Mouse (Mus musculus) CH12.LX (cell line): ENCODE results near the gene B3gnt6. TPM values are rescaled to one million over a fixed set of nuclear protein-coding genes. Genes with fewer than 3 reads are reported as not detected.

ENCODE experiments used
- DNase-seq: peaks from one replicate; pipeline ENCODE4 v3.0.0-alpha.2; 2013; ENCODE audit errors: extremely low read depth
- H3K27ac ChIP-seq: 2 replicates; pipeline ENCODE4 v1.5.1; 2012; ENCODE audit warnings: low read depth, mild to moderate bottlenecking, control low read depth, moderate library complexity; ENCODE audit not compliant: insufficient read depth
- H3K27me3 ChIP-seq: replicated peaks from 2 replicates; pipeline ENCODE3; 2012; ENCODE audit warnings: inconsistent platforms
- H3K36me3 ChIP-seq, 2 experiments: replicated peaks in 1 of 2; 2 replicates each; pipeline versions ENCODE3 to v1.6.1; 2012; ENCODE audit warnings: inconsistent platforms in 1 of 2, low read length in 1 of 2, mild to moderate bottlenecking in 1 of 2, mixed read lengths in 1 of 2, moderate library complexity in 1 of 2; ENCODE audit not compliant: control insufficient read depth in 1 of 2, insufficient read depth in 1 of 2
- H3K4me1 ChIP-seq, 2 experiments: 2 replicates each; pipeline ENCODE4 v1.6.1; 2012; ENCODE audit warnings: inconsistent platforms in 1 of 2, moderate library complexity in 1 of 2; ENCODE audit not compliant: insufficient read depth in 2 of 2, control insufficient read depth in 1 of 2
- H3K4me2 ChIP-seq: 2 replicates; pipeline ENCODE4 v1.6.1; 2012; ENCODE audit warnings: low read depth, mild to moderate bottlenecking, control low read depth; ENCODE audit not compliant: poor library complexity, insufficient read depth, severe bottlenecking
- H3K4me3 ChIP-seq, 3 experiments: fragments of 150-350 bp in 1 of 3; sonication (generic) in 1 of 3; replicated peaks in 1 of 3; 2 replicates each; pipeline versions ENCODE3 to v1.5.1; 2011 to 2012; ENCODE audit warnings: low read depth in 2 of 3, low read length in 2 of 3, mild to moderate bottlenecking in 2 of 3, moderate library complexity in 2 of 3, control low read depth in 1 of 3, improper control_type of control experiment in 1 of 3, inconsistent platforms in 1 of 3, mixed read lengths in 1 of 3; ENCODE audit not compliant: poor library complexity in 1 of 3
- H3K79me2 ChIP-seq: replicated peaks from 2 replicates; pipeline ENCODE4 v1.6.1; 2012; ENCODE audit warnings: mild to moderate bottlenecking, moderate library complexity; ENCODE audit not compliant: control insufficient read depth, poor library complexity, insufficient read depth, severe bottlenecking; ENCODE audit errors: extremely low read depth
- H3K9ac ChIP-seq: 2 replicates; pipeline ENCODE4 v1.6.1; 2012; ENCODE audit warnings: low read depth, mild to moderate bottlenecking, control low read depth, moderate library complexity; ENCODE audit not compliant: insufficient read depth
- H3K9me3 ChIP-seq: replicated peaks from 2 replicates; pipeline ENCODE3; 2012; ENCODE audit warnings: low read length, inconsistent platforms, mixed read lengths
- BHLHE40 ChIP-seq: IDR thresholded peaks from 2 replicates; pipeline ENCODE4 v1.6.1; 2011; ENCODE audit warnings: mild to moderate bottlenecking, low read depth, low read length, improper control_type of control experiment
- CHD2 ChIP-seq: IDR thresholded peaks from 2 replicates; pipeline ENCODE4 v1.6.1; 2011; ENCODE audit warnings: low read length, improper control_type of control experiment
- CTCF ChIP-seq, 2 experiments: IDR thresholded peaks in 1 of 2; conservative IDR thresholded peaks in 1 of 2; 2 replicates each; pipeline ENCODE4 v1.5.1; 2011 to 2012; ENCODE audit warnings: low read depth in 2 of 2, low read length in 2 of 2, improper control_type of control experiment in 1 of 2, inconsistent platforms in 1 of 2, mild to moderate bottlenecking in 1 of 2, moderate library complexity in 1 of 2
- E2F4 ChIP-seq: IDR thresholded peaks from 2 replicates; pipeline ENCODE4 v1.6.1; 2011; ENCODE audit warnings: low read depth, low read length, improper control_type of control experiment; ENCODE audit not compliant: insufficient replicate concordance
- ELF1 ChIP-seq: IDR thresholded peaks from 2 replicates; pipeline ENCODE4 v1.6.1; 2014; ENCODE audit warnings: low read depth, mild to moderate bottlenecking, inconsistent platforms, low read length, improper control_type of control experiment
- EP300 ChIP-seq: IDR thresholded peaks from 2 replicates; pipeline ENCODE4 v1.6.1; 2011; ENCODE audit warnings: low read length, improper control_type of control experiment
- IRF4 ChIP-seq: IDR thresholded peaks from 2 replicates; pipeline ENCODE4 v1.6.1; 2014; ENCODE audit warnings: low read depth, mild to moderate bottlenecking, inconsistent platforms, low read length, improper control_type of control experiment
- JUND ChIP-seq: conservative IDR thresholded peaks from 2 replicates; pipeline ENCODE4 v1.6.1; 2011; ENCODE audit warnings: low read depth, low read length, improper control_type of control experiment
- KAT2A ChIP-seq: IDR thresholded peaks from 2 replicates; pipeline ENCODE4 v1.6.1; 2012; ENCODE audit warnings: low read length, improper control_type of control experiment, inconsistent platforms; ENCODE audit not compliant: insufficient replicate concordance
- MAX ChIP-seq: IDR thresholded peaks from 2 replicates; pipeline ENCODE4 v1.6.1; 2011; ENCODE audit warnings: low read length, improper control_type of control experiment
- MAZ ChIP-seq: IDR thresholded peaks from 2 replicates; pipeline ENCODE4 v1.6.1; 2012; ENCODE audit warnings: low read depth, mild to moderate bottlenecking, inconsistent platforms, low read length, improper control_type of control experiment, moderate library complexity
- MYC ChIP-seq: IDR thresholded peaks from 2 replicates; pipeline ENCODE4 v1.6.1; 2011; ENCODE audit warnings: low read depth, mild to moderate bottlenecking, improper control_type of control experiment, low read length
- NELFE ChIP-seq: IDR thresholded peaks from 2 replicates; pipeline ENCODE4 v1.6.1; 2011; ENCODE audit warnings: low read depth, low read length, improper control_type of control experiment
- NRF1 ChIP-seq: IDR thresholded peaks from 2 replicates; pipeline ENCODE4 v1.6.1; 2014; ENCODE audit warnings: low read depth, mild to moderate bottlenecking, inconsistent platforms, low read length, improper control_type of control experiment, moderate library complexity
- PAX5 ChIP-seq: IDR thresholded peaks from 2 replicates; pipeline ENCODE4 v1.6.1; 2012; ENCODE audit warnings: low read length, inconsistent platforms, mixed read lengths
- RAD21 ChIP-seq: IDR thresholded peaks from 2 replicates; pipeline ENCODE4 v1.6.1; 2011; ENCODE audit warnings: low read depth, mild to moderate bottlenecking, low read length, improper control_type of control experiment, moderate library complexity
- RCOR1 ChIP-seq: conservative IDR thresholded peaks from 2 replicates; pipeline ENCODE4 v1.6.1; 2012; ENCODE audit warnings: low read depth, mild to moderate bottlenecking, inconsistent platforms, low read length, improper control_type of control experiment
- SIN3A ChIP-seq: IDR thresholded peaks from 2 replicates; pipeline ENCODE4 v1.6.1; 2012; ENCODE audit warnings: low read length, improper control_type of control experiment, inconsistent platforms
- SMC3 ChIP-seq: IDR thresholded peaks from 2 replicates; pipeline ENCODE4 v1.6.1; 2011; ENCODE audit warnings: low read depth, low read length, improper control_type of control experiment
- TCF12 ChIP-seq: IDR thresholded peaks from 2 replicates; pipeline ENCODE4 v1.6.1; 2014; ENCODE audit warnings: low read depth, mild to moderate bottlenecking, inconsistent platforms, low read length, improper control_type of control experiment
- USF1 ChIP-seq: IDR thresholded peaks from 2 replicates; pipeline ENCODE4 v1.6.1; 2014; ENCODE audit warnings: low read depth, mild to moderate bottlenecking, inconsistent platforms, low read length, improper control_type of control experiment
- USF2 ChIP-seq: conservative IDR thresholded peaks from 2 replicates; pipeline ENCODE4 v1.6.1; 2011; ENCODE audit warnings: low read depth, low read length, improper control_type of control experiment
- ZC3H11A ChIP-seq: IDR thresholded peaks from 2 replicates; pipeline ENCODE4 v1.6.1; 2012; ENCODE audit warnings: low read depth, mild to moderate bottlenecking, inconsistent platforms, low read length, improper control_type of control experiment
- ZKSCAN1 ChIP-seq: IDR thresholded peaks from 2 replicates; pipeline ENCODE4 v1.6.1; 2012; ENCODE audit warnings: low read depth, inconsistent platforms, low read length, improper control_type of control experiment, borderline replicate concordance
- ZNF384 ChIP-seq: IDR thresholded peaks from 2 replicates; pipeline ENCODE4 v1.6.1; 2012; ENCODE audit warnings: low read depth, low read length, improper control_type of control experiment, inconsistent platforms
- dilution Hi-C: fragments of 300-500 bp; cut with MboI; formaldehyde crosslinking; loops from 2 replicates; pipeline ENCODE4 v1.14.3; 2020; ENCODE audit warnings: low sequenced_read_pairs; ENCODE audit not compliant: extremely low pct_unique_long_range_greater_than_20kb, extremely low pct_ligation_motif_present
- in situ Hi-C: fragments of 300-500 bp; cut with MboI; formaldehyde crosslinking; loops from 3 replicates; pipeline ENCODE4 v1.14.3; 2019; ENCODE audit warnings: low sequenced_read_pairs, low pct_ligation_motif_present, low pct_unique_long_range_greater_than_20kb, mixed read lengths
- polyA plus RNA-seq: library from polyadenylated mRNA; unstranded; fragments of >175 nt; gene quantifications from 2 replicates; pipeline ENCODE4 v1.2.1, GENCODE M21; 2012; ENCODE audit warnings: low read depth; ENCODE audit not compliant: insufficient read length
- total RNA-seq, 2 experiments: library from RNA; depleted of rRNA; stranded (reverse); fragments of 300-350 nt in 1 of 2; fragments of >200 nt in 1 of 2; gene quantifications; 2 replicates each; pipeline ENCODE4 v1.2.3; 2012 to 2014

B3gnt6 gene
- total and polyA plus RNA-seq, 3 experiments, result not detected

DNA sequence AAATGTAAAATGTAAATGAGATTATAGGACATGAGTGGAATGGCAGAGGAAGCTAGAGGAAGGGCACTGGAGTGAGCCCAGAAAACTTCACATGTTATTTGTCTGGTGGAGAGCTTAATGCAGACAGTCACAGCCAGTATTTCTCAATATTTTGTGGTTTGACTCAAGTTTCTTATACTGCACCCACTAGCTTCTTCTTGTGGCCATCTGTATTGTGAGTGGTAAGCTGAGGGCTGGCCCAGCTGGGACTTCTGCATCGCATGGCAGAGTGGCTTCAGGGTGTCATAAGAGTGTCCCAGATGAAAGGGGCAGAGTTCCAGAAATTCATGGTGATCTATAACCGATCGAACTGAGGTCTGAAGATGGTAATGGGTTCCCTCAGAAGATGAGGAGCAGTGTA is 1.1 kb upstream of the B3gnt6 start:
- Histone ChIP-seq H3K4me1 (no peaks in the 10 kb centered on the region), H3K4me3 (no peak overlapping the region), H3K4me2 (no peak overlapping the region), H3K27ac (no peak overlapping the region), H3K36me3 (no peaks in the 10 kb centered on the region), H3K79me2 (no peaks in the 10 kb centered on the region), H3K9me3 (no peaks in the 10 kb centered on the region), H3K9ac (no peak overlapping the region), H3K27me3 (no peaks in the 10 kb centered on the region)
- dilution Hi-C loops, result no loop called here
- in situ Hi-C loops, result no loop called here
- TF ChIP-seq EP300 (no peak), IRF4 (no peak), ELF1 (no peak), USF2 (no peak), ZC3H11A (no peak), E2F4 (no peak), RAD21 (no peak), MYC (no peak), TCF12 (no peak), NRF1 (no peak), NELFE (no peak), CTCF (conservative IDR thresholded peaks at IDR 0.05 in 1 of 2, IDR thresholded peaks at IDR 0.05 in 1 of 2; ENCODE audit: low read depth in 2 of 2, low read length in 2 of 2) (no peak), MAX (no peak), ZKSCAN1 (no peak), PAX5 (no peak)
- DNase-seq, result no peak

DNA sequence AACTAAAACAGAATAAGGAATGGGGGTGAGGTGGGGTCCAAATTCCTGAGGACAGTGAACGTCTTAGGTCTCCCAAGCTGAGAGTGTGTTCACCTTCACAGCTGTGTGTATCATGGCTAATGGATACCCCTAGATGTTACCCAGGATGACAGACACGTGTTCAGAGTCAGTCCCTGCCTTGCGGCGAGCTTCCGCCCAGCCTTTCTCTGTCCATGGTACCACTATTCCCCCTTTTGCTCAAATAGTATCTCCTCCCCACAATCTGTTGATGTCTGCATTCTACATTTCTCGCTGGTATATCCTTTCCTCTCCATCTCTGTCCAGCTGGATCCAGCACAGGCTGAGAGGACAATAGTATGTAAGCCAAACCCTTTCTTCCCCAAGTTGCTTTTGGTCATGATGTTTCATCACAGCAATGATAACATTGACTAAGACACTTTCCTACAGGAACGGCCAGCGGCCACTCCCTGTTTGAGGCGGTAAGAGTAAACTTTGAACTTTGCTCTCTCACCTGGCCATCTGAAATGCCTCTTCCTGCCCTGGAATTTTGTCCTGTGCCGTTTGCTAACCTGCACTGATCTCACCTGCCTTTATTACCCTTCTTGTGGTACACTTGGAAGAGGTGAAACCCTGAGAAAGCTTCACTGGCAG is 4.0 kb downstream of the B3gnt6 start:
- no peak overlapping the region for H3K4me2 ChIP-seq
- no peak for DNase-seq
- H3K4me1 ChIP-seq, result peaks cover 0 to 6% of the 10 kb centered on the region in 2 experiments; a peak in 2 of 4 replicates
- H3K9ac ChIP-seq, result no peak overlapping the region
- no peaks in the 10 kb centered on the region for H3K27me3 ChIP-seq
- in situ Hi-C loops (no loop called here), dilution Hi-C loops (no loop called here)
- no peaks in the 10 kb centered on the region for H3K36me3 ChIP-seq
- H3K9me3 ChIP-seq, result peaks cover 8% of the 10 kb centered on the region
- no peaks in the 10 kb centered on the region for H3K79me2 ChIP-seq
- H3K4me3 ChIP-seq, result no peak overlapping the region
- no peak for TF ChIP-seq MAZ
- TF ChIP-seq BHLHE40, result no peak
- TF ChIP-seq RCOR1, result no peak
- no peak for TF ChIP-seq SMC3
- no peak for TF ChIP-seq MAX
- TF ChIP-seq SIN3A, result no peak
- TF ChIP-seq ZNF384, result no peak
- TF ChIP-seq JUND, result no peak
- TF ChIP-seq RAD21, result no peak
- TF ChIP-seq ELF1, result no peak
- no peak for TF ChIP-seq USF1
- TF ChIP-seq EP300, result no peak
- TF ChIP-seq CHD2, result no peak
- TF ChIP-seq MYC, result no peak
- no peak for TF ChIP-seq KAT2A
- H3K27ac ChIP-seq, result no peak overlapping the region
